Comparison of ENCODE assay signal across 10 mouse cellular contexts in the genomic region with DNA sequence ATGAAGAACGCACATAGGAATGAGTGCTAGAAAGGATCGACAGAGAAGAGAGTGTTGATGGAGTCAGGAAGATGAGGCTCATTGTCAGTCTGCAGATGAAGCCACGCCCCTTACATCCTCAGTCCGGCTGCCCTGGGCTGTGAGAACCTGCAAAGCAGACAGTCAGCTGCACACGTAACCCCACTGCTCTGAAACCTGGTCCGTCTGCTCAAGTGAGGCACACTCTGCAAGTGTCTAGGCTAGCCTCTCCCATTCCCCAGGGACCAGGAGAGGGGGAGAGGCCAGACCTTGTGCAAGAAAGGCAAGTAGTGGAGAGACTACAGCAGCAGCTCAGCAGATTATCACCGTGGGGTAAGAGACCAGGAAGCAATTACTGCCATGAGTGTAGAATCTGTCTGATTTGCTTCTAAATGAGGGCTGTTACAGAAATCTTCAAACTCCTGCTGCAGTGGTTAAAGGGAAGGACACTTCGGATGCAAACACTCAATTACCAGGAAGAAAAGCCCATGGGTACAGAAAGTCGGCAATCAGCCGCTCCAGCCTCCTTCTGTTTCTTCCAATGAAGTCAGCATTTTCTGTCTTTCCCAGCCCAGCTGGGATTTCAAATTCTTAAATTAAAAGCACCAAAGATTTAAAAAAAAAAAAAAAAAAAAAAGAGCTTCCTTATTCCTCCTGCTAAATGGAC.
DNase-seq lines count a peak whose midpoint lies in the region; ATAC-seq and TF ChIP-seq lines count a peak whose summit lies in the region.
"Had no signal": no experiment of that assay in that cellular context is flagged by ENCODE, and none has a peak within 500 bp of the region (broad histone marks: within the 10 kb centered on the region; RNA-seq: fewer than 3 reads in every experiment).

No protein-coding gene starts in this region.

- intact Hi-C loops in gastrocnemius, postnatal 36 days (cut with DNase I) = no loop called here

- no peak overlapping the region for H3K27ac ChIP-seq in lung, postnatal 0 days (ENCODE audit: low read length)
- 0 out of 2 replicates have a peak overlapping the region, but pooled peaks have one; percentile 10 for H3K27ac ChIP-seq in embryonic facial prominence, embryonic 10.5 days (replicated peaks)
- no peak overlapping the region for H3K27ac ChIP-seq in intestine, embryonic 15.5 days

- H3K9me3 ChIP-seq in lung, postnatal 0 days (ENCODE audit: low read length) = no peaks in the 10 kb centered on the region
- H3K9me3 ChIP-seq in embryonic facial prominence, embryonic 10.5 days = no peaks in the 10 kb centered on the region
- no peaks in the 10 kb centered on the region for H3K9me3 ChIP-seq in intestine, embryonic 15.5 days

- H3K27me3 ChIP-seq in lung, postnatal 0 days (replicated peaks; ENCODE audit: insufficient read depth, low read length) = no peaks in the 10 kb centered on the region
- H3K27me3 ChIP-seq in embryonic facial prominence, embryonic 10.5 days (replicated peaks; ENCODE audit: low read depth, poor library complexity, severe bottlenecking) = no peaks in the 10 kb centered on the region
- H3K27me3 ChIP-seq in intestine, embryonic 15.5 days (replicated peaks) = no peaks in the 10 kb centered on the region

- no peak for TF ChIP-seq CTCF in lung, postnatal 0 days (IDR thresholded peaks at IDR 0.05)

- H3K9ac ChIP-seq in lung, postnatal 0 days (replicated peaks; ENCODE audit: low read depth) = no peak overlapping the region
- H3K9ac ChIP-seq in intestine, embryonic 15.5 days = no peak overlapping the region

- WGBS in lung, postnatal 0 days = 49% methylated on average over 10 of the region's 10 CpGs
- 58% methylated on average over 10 of the region's 10 CpGs for WGBS in embryonic facial prominence, embryonic 10.5 days
- WGBS in intestine, embryonic 15.5 days = 40% methylated on average over 10 of the region's 10 CpGs

- H3K36me3 ChIP-seq in lung, postnatal 0 days (ENCODE audit: insufficient read depth, low read length) = peaks cover 5% of the 10 kb centered on the region; the same call in 1 of the 2 replicates
- H3K36me3 ChIP-seq in embryonic facial prominence, embryonic 10.5 days (replicated peaks) = peaks cover 35% of the 10 kb centered on the region
- no peaks in the 10 kb centered on the region for H3K36me3 ChIP-seq in intestine, embryonic 15.5 days

- H3K4me2 ChIP-seq in lung, postnatal 0 days (replicated peaks; ENCODE audit: low read depth, low read length) = no peak overlapping the region
- H3K4me2 ChIP-seq in intestine, embryonic 15.5 days (replicated peaks) = 0 out of 2 replicates have a peak overlapping the region, but pooled peaks have one; percentile 1

- DNase-seq in lung, postnatal 0 days (ENCODE audit: low spot score) = peak; percentile 27
- DNase-seq in lung, postnatal 36 days = no peak
- no peak for DNase-seq in embryonic facial prominence, embryonic 10.5 days (ENCODE audit: low spot score)
- peak; percentile 48 for DNase-seq in thymus, postnatal 0 days (ENCODE audit: low spot score)
- DNase-seq in gastrocnemius, postnatal 36 days = no peak
- no peak for DNase-seq in testis, postnatal 14 days (ENCODE audit: low spot score)
- DNase-seq: cerebellum, adult 9-11 months; kidney, postnatal 36 days had no signal

- H3K4me3 ChIP-seq in lung, postnatal 0 days (ENCODE audit: low read depth, low read length) = no peak overlapping the region
- H3K4me3 ChIP-seq in embryonic facial prominence, embryonic 10.5 days = no peak overlapping the region
- H3K4me3 ChIP-seq in intestine, embryonic 15.5 days (replicated peaks) = no peak overlapping the region

- ATAC-seq in lung, postnatal 0 days = peak; percentile 5; the same call in 1 of the 2 replicates
- ATAC-seq in intestine, embryonic 15.5 days = peak; percentile 55; the same call in 1 of the 2 replicates
- ATAC-seq in megakaryocyte-erythroid progenitor cell, adult 5-6 weeks (replicated peaks; ENCODE audit: low FRiP score, low TSS enrichment, poor library complexity, severe bottlenecking) = no peak

- no peak for TF ChIP-seq EP300 in lung, postnatal 0 days (IDR thresholded peaks at IDR 0.05)

- H3K4me1 ChIP-seq in lung, postnatal 0 days (ENCODE audit: insufficient read depth, low read depth, low read length) = no peaks in the 10 kb centered on the region
- H3K4me1 ChIP-seq in embryonic facial prominence, embryonic 10.5 days = peaks cover 35% of the 10 kb centered on the region
- 0 out of 2 replicates have a peak, but pooled peaks cover 5% of the 10 kb centered on the region for H3K4me1 ChIP-seq in intestine, embryonic 15.5 days (replicated peaks)

Comparison
In these comparisons a context has a peak if more than half of its experiments do, and no peak if none do; other contexts are left out.
1. DNase-seq: peak in lung, postnatal 0 days (single experiment) and thymus, postnatal 0 days (single experiment); none in lung, postnatal 36 days (single experiment), embryonic facial prominence, embryonic 10.5 days (single experiment), gastrocnemius, postnatal 36 days (0 of 2) and testis, postnatal 14 days (single experiment).